Mouse (Mus musculus): ENCODE measurements around the gene Uhrf1bp1.

DNA sequence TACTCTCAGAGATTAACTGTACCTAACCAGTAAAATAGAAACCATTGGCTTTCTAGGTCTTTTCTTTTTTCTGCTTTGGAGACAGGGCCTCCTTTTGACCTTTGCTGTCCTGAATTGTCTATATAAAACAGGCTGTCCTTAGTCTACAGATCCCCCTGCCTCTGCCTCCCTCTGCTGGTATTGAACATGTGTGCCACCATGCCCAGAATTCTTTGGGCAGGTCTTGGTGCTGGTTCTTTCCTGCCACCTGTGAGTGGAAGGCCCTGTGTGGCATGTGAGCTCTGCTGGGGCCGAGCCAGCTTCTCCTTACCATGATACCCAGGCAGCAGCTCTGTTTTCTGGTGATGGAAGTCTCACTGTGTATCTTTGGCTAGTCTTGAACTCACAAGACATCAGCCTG lies 7.9 kb upstream of the Uhrf1bp1 start:
- TF ChIP-seq CTCF (IDR thresholded peaks at IDR 0.05), result peak; percentile 26
- no peak for TF ChIP-seq EP300 (IDR thresholded peaks at IDR 0.05)

All from lung, postnatal 0 days (tissue).